Mouse (Mus musculus): ENCODE results near the gene Cd180. TPM values are rescaled to one million over a fixed set of nuclear protein-coding genes. Genes with fewer than 3 reads are reported as not detected.

Gene Cd180
- total RNA-seq, 2 experiments from 2014 or later: 2.2 to 2.8 TPM

GRCm38 (mm10) chr13:102765216-102765615 lies 71.9 kb downstream of the Cd180 start:
- intact Hi-C loops (cut with DNase I): no loop called here
- DNase-seq (ENCODE audit: low spot score in 2 of 2): no peak

GRCm38 (mm10) chr13:102767110-102767509 lies 73.8 kb downstream of the Cd180 start:
- intact Hi-C loops (cut with DNase I): no loop called here
- DNase-seq (ENCODE audit: low spot score in 2 of 2): no peak

DNA sequence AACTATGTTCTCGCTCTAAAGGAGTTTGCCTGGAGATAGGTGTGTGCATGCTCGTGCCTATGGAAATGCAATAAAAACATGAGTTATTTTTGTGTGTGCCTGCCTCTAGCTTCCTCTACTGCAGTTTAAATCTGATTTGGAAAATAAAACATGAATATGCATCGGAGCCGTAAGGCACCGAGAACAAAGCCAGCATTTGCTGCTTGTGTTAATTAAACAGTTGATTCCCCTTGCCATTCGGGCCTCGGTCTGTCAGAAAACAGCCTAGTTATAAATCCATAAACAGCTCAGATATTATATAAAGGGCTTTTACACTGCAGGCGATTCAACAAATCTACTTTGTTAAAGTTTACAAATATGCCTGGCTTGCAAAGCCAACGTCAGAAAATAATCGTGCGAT lies 75.2 kb downstream of the Cd180 start:
- intact Hi-C loops (cut with DNase I): no loop called here
- no peak for DNase-seq (ENCODE audit: low spot score in 2 of 2)

- intact Hi-C loops (cut with DNase I): no loop called here
- peak in 1 of 2 experiments; percentile 35 for DNase-seq (ENCODE audit: low spot score in 2 of 2)
Measured at GRCm38 (mm10) chr13:102770194-102770593, 76.8 kb downstream of the Cd180 start.

GRCm38 (mm10) chr13:102773169-102773568 lies 79.8 kb downstream of the Cd180 start:
- intact Hi-C loops (cut with DNase I): no loop called here
- DNase-seq (ENCODE audit: low spot score in 2 of 2): no peak

DNA sequence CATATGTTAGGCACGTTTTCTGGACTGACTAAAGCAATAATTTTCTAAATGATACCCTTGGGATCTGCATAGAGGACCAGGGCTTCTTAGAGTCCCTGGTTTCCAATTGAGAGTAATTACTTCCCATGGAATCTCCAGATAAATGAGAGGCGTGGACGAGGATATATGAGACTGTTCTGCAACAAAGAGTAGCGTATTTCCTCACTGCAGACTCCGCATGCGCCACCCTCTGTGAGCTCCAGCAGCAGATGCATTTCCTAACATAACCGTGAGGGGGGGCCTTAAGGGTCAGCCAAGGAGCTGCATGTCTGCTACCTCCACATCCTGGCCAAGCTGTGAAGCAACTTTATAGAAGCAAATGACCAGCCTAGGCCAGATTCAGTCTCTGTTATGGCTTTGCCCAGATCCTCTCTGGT lies 81.4 kb downstream of the Cd180 start:
- intact Hi-C loops (cut with DNase I): no loop called here
- no peak for DNase-seq (ENCODE audit: low spot score in 2 of 2)

GRCm38 (mm10) chr13:102775506-102775905 lies 82.1 kb downstream of the Cd180 start:
- intact Hi-C loops (cut with DNase I): no loop called here
- DNase-seq (ENCODE audit: low spot score in 2 of 2): no peak

GRCm38 (mm10) chr13:102778859-102779258 lies 85.5 kb downstream of the Cd180 start:
- DNase-seq (ENCODE audit: low spot score in 2 of 2): no peak
- intact Hi-C loops (cut with DNase I): no loop called here

DNA sequence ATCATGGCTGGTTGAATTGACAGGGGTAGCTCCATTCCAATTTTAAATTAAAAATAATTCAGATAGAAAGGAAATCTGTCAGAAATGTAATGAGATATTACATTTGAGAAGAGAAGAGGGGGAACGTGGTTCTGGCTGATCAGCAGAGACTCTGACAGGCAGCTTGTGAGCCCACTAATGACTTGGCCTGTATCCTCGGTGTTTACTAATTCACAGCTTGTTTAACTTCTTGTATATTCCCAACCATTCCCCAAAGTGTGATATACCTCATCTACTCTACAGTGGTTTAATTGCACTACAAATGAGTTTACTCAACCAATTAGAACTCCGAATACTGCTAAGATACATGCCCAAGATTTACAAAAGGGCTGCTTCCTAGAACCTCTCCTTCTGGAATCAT lies 85.9 kb downstream of the Cd180 start:
- intact Hi-C loops (cut with DNase I): no loop called here
- no peak for DNase-seq (ENCODE audit: low spot score in 2 of 2)

- no peak for DNase-seq (ENCODE audit: low spot score in 2 of 2)
Measured at GRCm38 (mm10) chr13:102783531-102784310, 90.4 kb downstream of the Cd180 start.

DNA sequence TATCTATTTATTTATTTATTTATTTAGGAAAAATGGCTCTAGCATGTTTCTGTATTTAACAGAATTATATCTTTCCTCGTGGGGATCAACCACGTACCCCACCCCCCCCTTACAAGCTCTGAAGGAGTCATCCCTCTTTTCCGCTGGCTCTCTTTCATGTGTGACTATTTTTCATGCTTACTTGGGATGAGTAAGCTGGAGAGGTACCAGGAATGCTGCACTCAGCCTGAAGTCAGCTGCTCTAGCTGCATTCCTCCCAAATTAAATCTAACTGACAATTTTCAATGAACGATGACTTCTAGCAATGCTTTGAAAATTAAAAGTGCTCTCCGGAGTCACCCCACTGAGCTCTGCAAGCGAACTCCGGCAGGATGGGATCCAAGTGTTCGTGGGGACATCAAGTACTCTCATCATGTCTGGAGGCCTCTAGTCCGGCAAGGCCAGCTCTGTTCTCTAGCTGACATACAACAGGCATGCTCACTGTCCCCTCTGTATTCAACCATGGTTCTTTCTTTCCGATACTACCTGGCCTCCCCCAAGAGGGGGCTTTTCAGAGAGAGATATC lies 93.4 kb downstream of the Cd180 start:
- intact Hi-C loops (cut with DNase I): no loop called here
- peak in 1 of 2 experiments; percentile 42 for DNase-seq (ENCODE audit: low spot score in 2 of 2)

More at GRCm38 (mm10) chr13:102783531-102784310, 90.4 kb downstream of the Cd180 start:
- intact Hi-C loops (cut with DNase I): no loop called here

All from left cerebral cortex, postnatal 25 days (tissue).